Mouse (Mus musculus) neural tube, embryonic 13.5 days (tissue): ENCODE measurements around the gene Gm21988. TPM values are rescaled to one million over a fixed set of nuclear protein-coding genes. Genes with fewer than 3 reads are reported as not detected.

Source experiments
- ATAC-seq: fragments of 200-750 bp; cut with Nextera tagmentation; 2 replicates; pipeline ENCODE4 v1.8.0; 2017; ENCODE audit warnings: low read depth, mild to moderate bottlenecking, moderate TSS enrichment, moderate library complexity
- H3K27ac ChIP-seq: fragments of 300-500 bp; sonication (generic); replicated peaks from 2 replicates; pipeline ENCODE4 v1.5.1; 2015; ENCODE audit warnings: moderate library complexity, mild to moderate bottlenecking, inconsistent platforms
- H3K27me3 ChIP-seq: fragments of 300-500 bp; sonication (generic); 2 replicates; pipeline ENCODE4 v1.6.1; 2015; ENCODE audit warnings: mild to moderate bottlenecking, inconsistent platforms
- H3K36me3 ChIP-seq: fragments of 300-500 bp; sonication (generic); 2 replicates; pipeline ENCODE4 v1.6.1; 2015; ENCODE audit warnings: mild to moderate bottlenecking, inconsistent platforms
- H3K4me1 ChIP-seq: fragments of 300-500 bp; sonication (generic); replicated peaks from 2 replicates; pipeline ENCODE4 v1.6.1; 2015; ENCODE audit warnings: inconsistent platforms
- H3K4me2 ChIP-seq: fragments of 300-500 bp; sonication (generic); 2 replicates; pipeline ENCODE4 v1.6.1; 2015; ENCODE audit warnings: inconsistent platforms, mild to moderate bottlenecking, moderate library complexity
- H3K4me3 ChIP-seq: fragments of 300-500 bp; sonication (generic); 2 replicates; pipeline ENCODE4 v1.5.1; 2015; ENCODE audit warnings: mild to moderate bottlenecking, inconsistent platforms
- H3K9ac ChIP-seq: fragments of 300-500 bp; sonication (generic); 2 replicates; pipeline ENCODE4 v1.6.1; 2015; ENCODE audit warnings: moderate library complexity, mild to moderate bottlenecking, inconsistent platforms
- H3K9me3 ChIP-seq: fragments of 300-500 bp; sonication (generic); 2 replicates; pipeline ENCODE4 v1.6.1; 2016; ENCODE audit warnings: inconsistent platforms
- WGBS: fragments of 180-500 bp; shearing (Covaris S2); methylation state at CpG from one replicate; pipeline ENCODE4 v1.1.7; 2015; 5-methylcytosine and 5-hydroxymethylcytosine counted together
- polyA plus RNA-seq: library from polyadenylated mRNA; unstranded; fragments of >200 nt; fragmentation: Nextera tagmentation; extraction: Ambion mirVana; gene quantifications from 2 replicates; pipeline ENCODE4 v1.2.1, GENCODE M21; 2015

Gm21988 gene
- polyA plus RNA-seq, 1 experiment from 2014 or later = 18.3 TPM

DNA sequence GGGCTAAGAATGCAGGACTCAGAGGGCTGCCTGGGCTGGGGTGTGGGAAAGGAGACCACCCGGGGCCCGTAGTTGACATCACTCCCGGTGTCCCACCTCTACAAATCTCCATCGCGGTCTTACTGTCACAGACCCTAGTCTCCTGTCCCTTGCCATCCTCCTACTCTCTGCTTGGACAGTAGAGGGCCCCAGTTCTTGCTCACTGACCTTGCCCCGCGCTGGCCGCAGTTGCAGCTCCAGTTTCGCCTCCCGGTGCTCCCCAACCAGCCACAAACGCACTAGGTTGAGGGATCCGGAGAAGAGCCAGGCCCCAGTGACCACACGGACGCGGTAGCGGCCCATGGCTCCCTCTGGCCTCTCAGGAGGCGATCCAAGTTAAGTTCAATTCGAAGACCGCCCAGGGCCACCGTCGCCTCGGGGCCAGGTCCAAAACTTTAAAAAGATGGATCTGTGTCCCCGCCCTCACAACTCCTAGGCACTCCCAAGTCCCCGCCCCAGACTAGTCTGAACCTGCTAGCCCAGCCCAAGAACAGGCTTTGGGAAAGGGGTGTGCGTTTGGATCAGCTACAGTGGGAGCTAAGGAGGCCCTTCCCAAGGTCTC, 15.4 kb upstream of the Gm21988 start, which contains the start of gene Alox12:
TSS of gene Alox12 (minus strand) at position 423 of the 601 bp plus-strand sequence.
- Histone ChIP-seq H3K4me3 (peak within 1 kb of the TSS; percentile 22), H3K9ac (peak within 1 kb of the TSS; percentile 45; the same call in 1 of the 2 replicates)
- ATAC-seq = no peak

DNA sequence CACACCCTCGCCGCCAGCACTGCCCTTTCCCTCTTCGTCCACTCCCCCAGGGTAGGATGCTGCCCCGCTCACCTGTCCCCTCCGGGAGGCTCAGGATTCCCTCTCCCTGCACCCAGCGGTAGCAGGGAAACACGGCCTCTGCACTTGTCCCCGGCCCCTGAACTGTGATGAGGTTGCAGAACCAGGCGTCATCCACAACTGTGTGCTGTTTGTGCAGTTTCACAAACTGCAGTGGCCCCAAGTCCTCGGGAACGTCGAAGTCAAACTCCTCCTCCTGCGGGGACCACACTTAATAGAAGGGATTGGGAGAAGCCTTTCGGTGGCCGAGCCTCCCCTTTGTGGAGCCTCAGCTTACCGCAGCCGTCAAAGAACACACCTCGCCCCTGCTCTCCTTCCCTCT, 14.7 kb upstream of the Gm21988 start:
- Histone ChIP-seq H3K4me2 (peak overlapping the region; percentile 46), H3K9me3 (no peaks in the 10 kb centered on the region), H3K4me1 (peaks cover 10% of the 10 kb centered on the region; the same call in 1 of the 2 replicates), H3K36me3 (no peaks in the 10 kb centered on the region), H3K9ac (0 out of 2 replicates have a peak overlapping the region, but pooled peaks have one; percentile 45), H3K27me3 (peaks cover 70% of the 10 kb centered on the region), H3K27ac (no peak overlapping the region), H3K4me3 (peak overlapping the region; percentile 22)
- WGBS = 5% methylated on average over 18 of the region's 18 CpGs
- ATAC-seq = no peak

More for the DNA sequence above, 15.4 kb upstream of the Gm21988 start, which contains the start of gene Alox12:
- Histone ChIP-seq H3K4me1 (peaks cover 10% of the 10 kb centered on the region; the same call in 1 of the 2 replicates), H3K27me3 (peaks cover 69% of the 10 kb centered on the region), H3K27ac (no peak within 1 kb of the TSS), H3K9me3 (no peaks in the 10 kb centered on the region), H3K36me3 (no peaks in the 10 kb centered on the region), H3K4me2 (peak within 1 kb of the TSS; percentile 46)
- 2% methylated on average over 25 of the region's 25 CpGs for WGBS

DNA sequence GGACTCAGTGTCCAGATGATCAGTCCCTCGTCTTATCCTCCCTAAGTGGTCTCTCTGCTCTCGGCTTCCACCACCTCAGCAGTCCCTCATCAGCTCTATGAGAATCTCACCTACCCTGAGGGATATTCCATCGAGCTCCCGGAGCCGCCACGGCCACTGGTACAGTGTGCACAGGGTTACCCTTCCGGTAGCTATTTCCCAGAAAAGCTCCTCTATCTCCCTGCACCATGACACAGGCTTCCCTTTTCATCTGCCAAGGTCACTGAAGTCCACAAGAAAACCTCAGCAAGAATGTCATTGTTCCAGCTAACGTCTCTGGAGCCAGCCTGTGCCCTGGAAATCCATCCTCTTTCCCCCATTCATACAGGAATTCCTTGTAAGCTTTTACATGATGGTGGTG, 12.2 kb upstream of the Gm21988 start:
- no peaks in the 10 kb centered on the region for H3K9me3 ChIP-seq
- no peak overlapping the region for H3K27ac ChIP-seq
- H3K4me3 ChIP-seq = no peak overlapping the region
- WGBS = 83% methylated on average over 8 of the region's 8 CpGs
- peaks cover 18% of the 10 kb centered on the region; the same call in 1 of the 2 replicates for H3K4me1 ChIP-seq
- H3K4me2 ChIP-seq = no peak overlapping the region
- H3K36me3 ChIP-seq = no peaks in the 10 kb centered on the region
- no peak for ATAC-seq
- H3K27me3 ChIP-seq = peaks cover 69% of the 10 kb centered on the region
- H3K9ac ChIP-seq = no peak overlapping the region

DNA sequence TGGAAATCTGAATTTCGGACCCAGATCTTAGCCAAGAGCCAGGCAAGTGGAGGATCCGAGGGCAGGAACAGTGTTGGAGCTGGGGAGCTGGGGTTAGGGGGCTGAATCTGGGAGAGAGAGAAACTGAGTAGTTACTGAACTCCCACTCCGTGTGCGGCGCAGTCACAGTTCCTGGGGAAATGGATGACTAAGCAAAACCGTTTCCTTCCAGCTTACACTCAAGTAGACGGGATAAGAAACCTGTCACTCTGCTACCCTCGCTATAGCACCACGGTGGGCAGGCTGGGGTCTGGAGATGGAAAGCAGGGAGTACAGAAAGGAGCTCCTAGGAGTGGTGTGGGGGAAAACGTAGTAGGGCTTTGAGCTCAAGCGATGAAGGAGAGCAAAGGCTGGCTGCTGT, 10.5 kb upstream of the Gm21988 start:
- H3K4me3 ChIP-seq = no peak overlapping the region
- H3K27ac ChIP-seq = no peak overlapping the region
- H3K4me2 ChIP-seq = no peak overlapping the region
- 72% methylated on average over 11 of the region's 11 CpGs for WGBS
- H3K27me3 ChIP-seq = peaks cover 62% of the 10 kb centered on the region
- peaks cover 15% of the 10 kb centered on the region; the same call in 1 of the 2 replicates for H3K4me1 ChIP-seq
- no peak overlapping the region for H3K9ac ChIP-seq
- H3K36me3 ChIP-seq = no peaks in the 10 kb centered on the region
- ATAC-seq = no peak
- H3K9me3 ChIP-seq = no peaks in the 10 kb centered on the region

DNA sequence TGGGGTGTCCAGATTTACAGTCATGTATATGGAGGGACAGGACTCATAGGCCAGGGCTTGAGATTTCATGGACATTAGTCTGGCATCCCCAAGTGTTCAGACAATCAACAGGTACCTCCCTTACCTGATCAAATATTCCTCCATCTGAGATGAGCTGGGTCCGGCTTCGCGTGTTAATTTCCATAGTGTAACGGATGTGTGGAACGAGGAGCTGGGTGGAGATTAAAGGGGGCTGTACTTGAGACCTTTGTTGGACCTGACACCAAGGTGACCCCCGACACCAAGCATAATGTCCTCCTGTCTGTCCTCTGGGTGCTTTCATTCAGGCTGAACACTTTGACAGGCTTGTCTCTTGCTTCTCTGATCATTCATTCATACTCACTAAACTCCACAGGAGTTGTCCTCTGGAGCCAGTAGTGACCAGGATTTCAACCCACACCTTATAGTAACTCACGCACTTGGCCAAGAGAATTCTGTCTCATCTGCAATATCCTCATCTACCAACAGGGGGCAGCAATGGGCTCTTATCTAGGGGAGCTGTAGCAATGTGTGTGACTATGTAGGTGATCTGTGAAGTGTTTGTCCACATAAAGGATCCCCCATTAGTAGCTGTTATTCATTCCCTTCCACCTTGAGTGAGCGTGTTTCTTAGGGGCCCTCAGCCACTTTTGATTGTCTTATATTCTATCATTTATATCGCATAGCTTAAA, 7.7 kb upstream of the Gm21988 start:
- H3K4me1 ChIP-seq = peaks cover 8% of the 10 kb centered on the region; the same call in 1 of the 2 replicates
- WGBS = 56% methylated on average over 9 of the region's 9 CpGs
- peaks cover 44% of the 10 kb centered on the region for H3K27me3 ChIP-seq
- no peak for ATAC-seq
- no peak overlapping the region for H3K4me2 ChIP-seq
- no peak overlapping the region for H3K9ac ChIP-seq
- H3K27ac ChIP-seq = no peak overlapping the region
- H3K9me3 ChIP-seq = no peaks in the 10 kb centered on the region
- H3K36me3 ChIP-seq = no peaks in the 10 kb centered on the region
- no peak overlapping the region for H3K4me3 ChIP-seq

DNA sequence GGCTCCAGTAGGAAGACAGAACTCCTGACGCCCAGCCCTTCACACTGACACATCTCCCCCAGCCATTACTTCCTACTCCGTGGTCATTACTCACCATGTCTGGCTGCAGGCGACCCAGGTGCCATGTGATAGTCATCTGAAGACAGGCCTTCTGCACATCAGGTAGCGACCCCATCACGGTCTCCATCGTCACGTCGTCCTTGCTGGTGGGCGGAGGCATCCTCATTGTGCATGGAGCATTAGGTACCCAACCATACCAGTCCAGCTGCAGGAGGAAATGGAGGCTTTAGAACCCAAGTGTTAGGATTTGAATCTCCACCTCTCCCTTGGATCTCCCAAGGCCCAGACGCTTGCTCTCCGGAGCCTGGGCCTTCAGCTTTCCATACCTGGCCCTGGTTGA, 3.0 kb upstream of the Gm21988 start:
- H3K27ac ChIP-seq = no peak overlapping the region
- no peak for ATAC-seq
- no peaks in the 10 kb centered on the region for H3K36me3 ChIP-seq
- H3K4me3 ChIP-seq = no peak overlapping the region
- peaks cover 18% of the 10 kb centered on the region for H3K27me3 ChIP-seq
- 76% methylated on average over 11 of the region's 11 CpGs for WGBS
- H3K4me1 ChIP-seq = peaks cover 21% of the 10 kb centered on the region
- no peak overlapping the region for H3K9ac ChIP-seq
- no peak overlapping the region for H3K4me2 ChIP-seq
- H3K9me3 ChIP-seq = no peaks in the 10 kb centered on the region

DNA sequence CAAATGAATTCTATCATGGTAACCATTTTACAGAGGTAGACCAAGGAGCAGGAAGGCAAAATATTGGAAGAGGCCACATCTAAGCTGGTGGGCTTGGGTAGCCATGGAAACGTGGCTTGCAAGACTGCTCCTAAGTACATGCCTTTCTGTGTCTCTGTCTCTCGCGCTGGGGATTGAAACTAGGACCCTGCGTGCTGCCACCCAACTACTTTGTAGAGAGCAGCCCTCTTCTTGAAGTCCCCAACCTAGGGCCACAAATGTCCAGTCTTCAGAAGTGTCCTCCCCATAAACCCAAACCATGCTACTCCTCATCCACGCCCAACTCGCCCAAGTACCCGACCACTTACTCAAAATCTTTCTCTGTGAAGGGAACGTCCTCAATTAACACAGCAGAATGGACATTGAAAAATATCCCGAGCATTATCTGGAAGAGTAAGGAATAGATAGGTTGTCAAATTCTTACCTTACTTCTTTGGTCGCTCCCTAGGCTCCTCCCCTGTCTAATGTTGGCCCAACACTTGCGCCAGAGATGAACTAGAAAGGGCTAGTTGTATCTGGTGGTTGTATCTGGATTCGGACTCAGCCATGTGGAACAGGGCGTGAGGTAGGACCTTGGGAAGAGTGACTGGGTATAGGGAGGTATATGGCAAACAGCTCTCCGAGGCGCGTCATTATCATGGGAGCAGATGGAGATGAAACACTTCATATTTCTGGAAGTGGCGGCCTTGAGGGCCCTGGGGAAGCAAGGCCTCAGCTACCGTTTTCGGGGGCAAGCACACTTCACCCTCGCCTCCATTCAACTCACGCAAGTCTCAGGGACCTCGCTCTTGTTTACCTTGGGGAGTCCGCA, 814 bp downstream of the Gm21988 start:
- H3K4me3 ChIP-seq = peak overlapping the region; percentile 95
- 0 out of 2 replicates have a peak, but pooled peaks have one; percentile 3 for ATAC-seq
- H3K4me2 ChIP-seq = peak overlapping the region; percentile 99
- H3K9me3 ChIP-seq = no peaks in the 10 kb centered on the region
- H3K27me3 ChIP-seq = no peaks in the 10 kb centered on the region
- peak overlapping the region; percentile 94 for H3K9ac ChIP-seq
- peak overlapping the region; percentile 95 for H3K27ac ChIP-seq
- peaks cover 20% of the 10 kb centered on the region for H3K36me3 ChIP-seq
- H3K4me1 ChIP-seq = peaks cover 38% of the 10 kb centered on the region
- 14% methylated on average over 23 of the region's 23 CpGs for WGBS

DNA sequence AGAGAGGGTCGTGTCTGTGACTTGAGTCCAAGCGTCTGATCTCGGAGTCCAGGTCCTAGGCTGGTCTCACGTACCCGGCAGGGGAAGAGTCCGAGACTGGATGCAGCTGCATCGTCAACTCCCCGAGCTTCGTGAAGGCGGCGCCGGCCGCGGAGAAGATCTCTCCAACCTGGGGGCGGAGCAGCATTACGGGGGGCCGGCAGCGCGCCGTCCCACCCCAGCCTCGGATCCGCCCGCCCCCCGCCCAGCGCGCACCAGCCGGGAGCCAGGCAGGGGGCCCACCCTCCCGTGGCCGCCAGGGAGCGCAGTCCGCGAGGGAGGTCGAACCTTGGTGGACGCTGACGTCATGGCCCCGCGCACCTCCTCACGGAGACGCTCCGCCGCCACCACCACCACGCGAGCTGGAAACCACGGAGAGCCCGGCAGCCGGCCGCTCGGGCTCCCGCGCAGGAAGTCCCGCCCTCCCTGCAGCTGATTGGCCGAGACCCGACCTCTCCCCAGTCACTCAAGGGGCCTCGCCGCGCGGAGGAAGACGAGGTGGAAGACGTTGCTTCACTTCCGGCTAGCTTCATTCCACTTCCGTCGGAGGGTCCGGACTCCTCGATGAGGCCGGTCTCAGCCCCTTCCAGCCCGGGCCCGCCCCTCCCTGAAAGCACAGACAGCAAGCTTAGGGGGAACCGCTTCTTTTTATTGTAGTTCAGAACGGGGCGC, 2.0 kb downstream of the Gm21988 start, which contains the start of gene 0610010K14Rik:
TSS of gene 0610010K14Rik (minus strand) at position 458 of the 711 bp plus-strand sequence.
- Histone ChIP-seq H3K27me3 (no peaks in the 10 kb centered on the region), H3K9ac (peak within 1 kb of the TSS; percentile 94), H3K27ac (peak within 1 kb of the TSS; percentile 95), H3K4me1 (peaks cover 44% of the 10 kb centered on the region), H3K9me3 (no peaks in the 10 kb centered on the region), H3K4me3 (peak within 1 kb of the TSS; percentile 95), H3K36me3 (peaks cover 20% of the 10 kb centered on the region), H3K4me2 (peak within 1 kb of the TSS; percentile 99)
- peak; percentile 93 for ATAC-seq
- WGBS = under 1% methylated on average over 68 of the region's 70 CpGs

DNA sequence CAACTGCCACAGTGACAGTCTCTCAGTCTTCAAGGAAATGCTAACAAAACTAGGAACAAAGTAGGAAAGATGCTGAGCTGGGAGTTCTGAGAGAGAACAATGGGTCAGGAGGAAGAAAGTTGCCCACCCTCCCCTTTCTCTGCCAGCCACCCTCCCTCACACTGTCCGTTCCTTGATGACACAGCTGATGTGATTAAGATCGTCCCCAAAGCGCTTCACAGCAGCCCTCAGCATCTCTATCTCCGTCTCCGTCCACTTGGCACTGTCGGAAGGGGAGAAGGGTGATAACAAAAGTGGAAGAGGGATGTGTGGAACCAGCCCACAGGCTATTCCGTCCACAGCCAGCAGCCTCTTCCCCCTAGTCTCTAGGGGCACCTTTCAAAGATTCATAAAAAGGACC, 2.9 kb downstream of the Gm21988 start:
- 26% methylated on average over 7 of the region's 7 CpGs for WGBS
- no peak for ATAC-seq

DNA sequence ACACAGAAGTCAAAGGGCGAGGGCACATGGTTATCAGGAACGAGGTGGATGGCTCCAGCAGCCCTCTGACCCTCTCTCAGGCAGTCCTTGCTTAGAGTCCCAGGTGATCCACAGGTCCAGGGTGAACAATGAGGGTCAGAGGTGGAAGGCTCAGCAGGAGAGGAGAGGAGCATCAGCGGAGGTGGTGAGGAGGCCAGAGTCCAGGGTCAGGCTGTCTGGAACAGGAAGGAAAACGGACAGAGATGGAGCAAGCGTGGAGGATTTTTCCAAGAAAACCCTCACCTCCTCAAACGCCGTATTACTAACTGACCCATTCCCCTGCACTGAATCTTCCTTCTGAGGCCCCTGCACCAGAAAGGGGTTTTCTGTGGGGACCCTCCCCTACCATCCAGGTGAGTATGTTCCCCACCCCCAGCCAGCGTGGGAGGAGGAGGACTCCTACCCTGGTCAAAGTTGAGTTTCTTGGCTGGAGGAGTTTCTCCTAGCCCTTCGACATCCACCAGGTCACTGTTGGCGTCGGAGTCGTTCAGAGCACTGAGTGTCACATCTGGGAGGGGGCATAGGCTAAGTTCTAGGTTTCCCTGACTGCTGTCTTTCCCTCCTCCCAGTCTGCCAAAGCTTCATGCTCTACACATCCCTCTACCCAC, 4.3 kb downstream of the Gm21988 start:
- H3K4me1 ChIP-seq = peaks cover 41% of the 10 kb centered on the region
- H3K9ac ChIP-seq = no peak overlapping the region
- peaks cover 20% of the 10 kb centered on the region for H3K36me3 ChIP-seq
- no peak overlapping the region for H3K4me2 ChIP-seq
- H3K27me3 ChIP-seq = peaks cover 12% of the 10 kb centered on the region
- H3K9me3 ChIP-seq = no peaks in the 10 kb centered on the region
- no peak for ATAC-seq
- no peak overlapping the region for H3K27ac ChIP-seq
- 93% methylated on average over 12 of the region's 12 CpGs for WGBS
- H3K4me3 ChIP-seq = no peak overlapping the region

More for the DNA sequence above, 2.9 kb downstream of the Gm21988 start:
- H3K4me1 ChIP-seq = peaks cover 47% of the 10 kb centered on the region
- peak overlapping the region; percentile 95 for H3K27ac ChIP-seq
- H3K9me3 ChIP-seq = no peaks in the 10 kb centered on the region
- H3K4me3 ChIP-seq = peak overlapping the region; percentile 95
- H3K9ac ChIP-seq = peak overlapping the region; percentile 94
- H3K4me2 ChIP-seq = peak overlapping the region; percentile 99
- H3K36me3 ChIP-seq = peaks cover 20% of the 10 kb centered on the region
- 0 out of 2 replicates have a peak, but pooled peaks cover 2% of the 10 kb centered on the region for H3K27me3 ChIP-seq

DNA sequence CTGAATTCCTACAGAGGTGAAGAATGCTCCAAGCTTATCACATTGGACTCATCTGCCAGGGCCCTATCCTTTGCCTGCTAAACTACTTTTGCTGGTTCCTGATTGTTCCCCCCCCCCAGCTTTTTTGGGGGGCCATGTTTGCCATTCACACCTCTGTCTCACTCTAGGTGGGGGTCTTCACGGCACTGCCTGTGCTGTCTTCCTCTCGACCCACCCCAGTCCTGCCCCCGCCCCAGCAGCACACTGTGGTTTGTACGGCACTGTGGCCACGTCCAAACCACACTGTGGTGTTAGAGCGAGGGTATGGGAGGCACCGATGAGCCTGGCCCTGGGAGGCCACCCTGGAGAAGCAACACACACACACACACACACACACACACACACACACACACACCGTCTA, 5.1 kb downstream of the Gm21988 start:
- Histone ChIP-seq H3K27me3 (peaks cover 21% of the 10 kb centered on the region), H3K9me3 (no peaks in the 10 kb centered on the region), H3K9ac (no peak overlapping the region), H3K4me1 (peaks cover 47% of the 10 kb centered on the region), H3K36me3 (peaks cover 20% of the 10 kb centered on the region), H3K27ac (no peak overlapping the region), H3K4me3 (no peak overlapping the region), H3K4me2 (no peak overlapping the region)
- ATAC-seq = no peak
- WGBS = 87% methylated on average over 8 of the region's 8 CpGs
